Mouse (Mus musculus) heart, postnatal 0 days (tissue): ENCODE measurements around the gene Casz1. TPM values are rescaled to one million over a fixed set of nuclear protein-coding genes. Genes with fewer than 3 reads are reported as not detected.
A peak's percentile ranks its signal among the peaks of the same experiment; 100 is the strongest.

ENCODE experiments used
- ATAC-seq: fragments of 200-750 bp; cut with Nextera tagmentation; 2 replicates; pipeline ENCODE4 v1.8.0; 2017; ENCODE audit warnings: low read depth, moderate number of reproducible peaks, moderate library complexity; ENCODE audit not compliant: insufficient read depth
- DNase-seq: peaks from one replicate; pipeline ENCODE4 v3.0.0-alpha.2; 2016; ENCODE audit warnings: low spot score
- H3K27ac ChIP-seq: fragments of 300-500 bp; sonication (generic); 2 replicates; pipeline ENCODE4 v1.5.1; 2014; ENCODE audit warnings: low read depth, mild to moderate bottlenecking
- H3K27me3 ChIP-seq: fragments of 300-500 bp; sonication (generic); 2 replicates; pipeline ENCODE4 v1.6.1; 2014; ENCODE audit warnings: low read length, mixed read lengths; ENCODE audit not compliant: control insufficient read depth, insufficient read depth
- H3K36me3 ChIP-seq: fragments of 300-500 bp; sonication (generic); replicated peaks from 2 replicates; pipeline ENCODE4 v1.6.1; 2014; ENCODE audit warnings: low read length, mixed read lengths; ENCODE audit not compliant: control insufficient read depth, insufficient read depth
- H3K4me1 ChIP-seq: fragments of 300-500 bp; sonication (generic); 2 replicates; pipeline ENCODE4 v1.6.1; 2014; ENCODE audit warnings: antibody characterized with exemption; ENCODE audit not compliant: control insufficient read depth, insufficient read depth
- H3K4me2 ChIP-seq: fragments of 300-500 bp; sonication (generic); 2 replicates; pipeline ENCODE4 v1.6.1; 2014; ENCODE audit warnings: low read depth, mild to moderate bottlenecking, low read length, moderate library complexity
- H3K4me3 ChIP-seq: fragments of 300-500 bp; sonication (generic); 2 replicates; pipeline ENCODE4 v1.5.1; 2014; ENCODE audit warnings: low read depth, low read length
- H3K9ac ChIP-seq: fragments of 300-500 bp; sonication (generic); replicated peaks from 2 replicates; pipeline ENCODE4 v1.6.1; 2014; ENCODE audit warnings: low read depth, low read length, mixed read lengths
- H3K9me3 ChIP-seq: fragments of 300-500 bp; sonication (generic); replicated peaks from 2 replicates; pipeline ENCODE4 v1.6.1; 2016; ENCODE audit warnings: low read length; ENCODE audit not compliant: control insufficient read depth
- CTCF ChIP-seq: IDR thresholded peaks from 2 replicates; pipeline ENCODE4 v1.5.1; 2016; ENCODE audit warnings: antibody characterized with exemption, control low read depth, low read depth
- EP300 ChIP-seq: IDR thresholded peaks from 2 replicates; pipeline ENCODE4 v1.6.1; 2016; ENCODE audit warnings: antibody characterized with exemption, low read depth
- WGBS: fragments of 180-500 bp; shearing (Covaris S2); extraction: QIAGEN DNeasy Blood & Tissue Kit; methylation state at CpG from one replicate; pipeline ENCODE4 v1.1.7; 2014; 5-methylcytosine and 5-hydroxymethylcytosine counted together
- polyA plus RNA-seq: library from polyadenylated mRNA; unstranded; fragments of >200 nt; fragmentation: Nextera tagmentation; extraction: Ambion mirVana; gene quantifications from 2 replicates; pipeline ENCODE4 v1.2.1, GENCODE M21; 2015
- total RNA-seq: library from RNA; depleted of rRNA; stranded (reverse); fragments of >200 nt; gene quantifications from 2 replicates; pipeline ENCODE4 v1.2.3, GENCODE M21; 2014; ENCODE audit warnings: low replicate concordance

Gene Casz1
- total and polyA plus RNA-seq, 2 experiments from 2014 or later, result 16.4 to 42.6 TPM

GRCm38 (mm10) chr4:148973387-148973786 lies 169.2 kb downstream of the Casz1 start:
- H3K4me2 ChIP-seq, result no peak overlapping the region
- DNase-seq (no peak), ATAC-seq (no peak)

GRCm38 (mm10) chr4:148974833-148975232 lies 170.6 kb downstream of the Casz1 start:
- no peak for TF ChIP-seq EP300
- no peak for TF ChIP-seq CTCF
- Histone ChIP-seq H3K9me3 (no peaks in the 10 kb centered on the region), H3K9ac (no peak overlapping the region), H3K27ac (no peak overlapping the region), H3K4me3 (no peak overlapping the region), H3K4me1 (peaks cover 42% of the 10 kb centered on the region), H3K36me3 (no peaks in the 10 kb centered on the region), H3K4me2 (no peak overlapping the region), H3K27me3 (no peaks in the 10 kb centered on the region)
- ATAC-seq, result no peak
- WGBS, result 44% methylated on average over 7 of the region's 7 CpGs
- no peak for DNase-seq

More at GRCm38 (mm10) chr4:148973387-148973786, 169.2 kb downstream of the Casz1 start:
- Histone ChIP-seq H3K9ac (no peak overlapping the region), H3K9me3 (no peaks in the 10 kb centered on the region), H3K4me3 (no peak overlapping the region), H3K27me3 (no peaks in the 10 kb centered on the region), H3K36me3 (no peaks in the 10 kb centered on the region), H3K4me1 (peaks cover 35% of the 10 kb centered on the region), H3K27ac (no peak overlapping the region)
- WGBS, result 86% methylated on average over 14 of the region's 14 CpGs
- no peak for TF ChIP-seq EP300
- TF ChIP-seq CTCF, result no peak

GRCm38 (mm10) chr4:148978221-148978855 lies 174.1 kb downstream of the Casz1 start:
- H3K27me3 ChIP-seq, result no peaks in the 10 kb centered on the region
- no peak for TF ChIP-seq CTCF
- no peak overlapping the region for H3K4me3 ChIP-seq
- no peak overlapping the region for H3K4me2 ChIP-seq
- peaks cover 32% of the 10 kb centered on the region for H3K4me1 ChIP-seq
- 0 out of 2 replicates have a peak, but pooled peaks cover 2% of the 10 kb centered on the region for H3K36me3 ChIP-seq
- DNase-seq (no peak), ATAC-seq (no peak)
- no peaks in the 10 kb centered on the region for H3K9me3 ChIP-seq
- peak overlapping the region; percentile 25; the same call in 1 of the 2 replicates for H3K27ac ChIP-seq
- 62% methylated on average over 9 of the region's 9 CpGs for WGBS
- no peak overlapping the region for H3K9ac ChIP-seq

DNA sequence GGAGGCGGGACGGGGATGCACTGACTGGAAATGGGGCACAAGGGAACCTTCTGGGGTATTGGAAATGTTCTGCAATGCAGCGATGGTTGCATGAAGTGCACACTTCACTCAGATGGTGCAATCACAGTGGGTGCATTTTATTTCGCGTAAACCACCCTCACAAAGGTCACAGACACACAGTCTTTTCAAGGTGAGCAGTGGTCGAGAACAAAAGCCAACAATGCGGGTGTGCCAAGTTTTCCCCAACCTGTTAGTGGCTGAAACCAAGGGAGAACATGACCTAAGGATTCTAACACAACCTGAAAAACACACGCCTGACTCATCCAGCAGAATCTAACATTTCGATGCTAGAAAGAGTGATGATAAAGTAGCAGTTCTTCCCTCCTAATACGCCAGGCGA lies 174.7 kb downstream of the Casz1 start:
- WGBS, result 67% methylated on average over 11 of the region's 11 CpGs
- no peak for TF ChIP-seq EP300
- no peak for TF ChIP-seq CTCF
- H3K9me3 ChIP-seq, result no peaks in the 10 kb centered on the region

DNA sequence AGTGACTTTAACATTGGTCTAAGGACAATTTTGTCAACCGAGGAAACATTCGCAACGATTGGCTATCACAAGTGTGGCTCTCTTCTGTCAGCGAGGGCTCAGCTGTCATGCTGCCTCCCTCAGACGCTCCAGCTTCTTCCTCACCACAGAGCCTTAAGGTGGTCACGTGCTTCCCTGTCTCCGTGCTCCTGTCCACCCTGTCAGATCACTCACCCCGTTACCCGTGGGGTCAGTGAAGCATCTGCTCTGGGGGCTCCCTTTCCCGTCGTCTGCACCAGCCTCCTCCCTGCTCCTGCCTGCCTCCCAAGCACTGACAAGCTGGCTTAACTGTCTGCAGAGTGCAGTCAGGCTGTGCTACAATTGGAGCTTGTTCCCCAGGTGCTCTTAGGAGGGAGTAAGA lies 175.6 kb downstream of the Casz1 start:
- TF ChIP-seq CTCF, result no peak
- TF ChIP-seq EP300, result no peak
- H3K4me1 ChIP-seq, result peaks cover 32% of the 10 kb centered on the region
- H3K36me3 ChIP-seq, result peaks cover 10% of the 10 kb centered on the region; the same call in 1 of the 2 replicates
- no peak overlapping the region for H3K27ac ChIP-seq
- no peak overlapping the region for H3K4me2 ChIP-seq
- no peaks in the 10 kb centered on the region for H3K27me3 ChIP-seq
- H3K4me3 ChIP-seq, result no peak overlapping the region
- no peaks in the 10 kb centered on the region for H3K9me3 ChIP-seq
- ATAC-seq, result no peak
- no peak for DNase-seq
- H3K9ac ChIP-seq, result no peak overlapping the region
- 56% methylated on average over 11 of the region's 11 CpGs for WGBS

More for the DNA sequence above, 174.7 kb downstream of the Casz1 start:
- Histone ChIP-seq H3K27ac (0 out of 2 replicates have a peak overlapping the region, but pooled peaks have one; percentile 25), H3K36me3 (peaks cover 6% of the 10 kb centered on the region; the same call in 1 of the 2 replicates), H3K4me1 (peaks cover 32% of the 10 kb centered on the region), H3K9ac (no peak overlapping the region), H3K4me3 (no peak overlapping the region), H3K27me3 (no peaks in the 10 kb centered on the region), H3K4me2 (no peak overlapping the region)
- ATAC-seq (no peak), DNase-seq (no peak)

DNA sequence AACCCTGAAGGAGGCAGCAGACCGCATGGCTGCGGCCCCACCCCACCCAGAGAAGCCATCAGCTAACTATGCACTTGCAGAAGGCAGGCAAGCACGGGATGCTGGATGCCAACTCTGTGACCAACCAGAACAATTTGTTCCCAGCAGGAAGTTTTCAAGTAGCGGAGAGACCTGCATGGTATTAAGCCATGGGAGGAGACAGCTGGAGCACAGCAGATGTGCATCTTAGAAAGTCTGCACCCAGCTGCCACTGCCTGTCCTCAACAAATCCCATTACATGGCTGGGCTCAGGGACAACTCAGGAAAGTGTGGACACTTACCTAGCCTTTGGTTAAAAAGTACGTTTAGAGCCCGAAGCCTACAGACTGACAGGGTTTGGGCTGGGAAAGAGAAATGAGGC lies 178.0 kb downstream of the Casz1 start:
- H3K4me1 ChIP-seq, result peaks cover 30% of the 10 kb centered on the region
- no peaks in the 10 kb centered on the region for H3K27me3 ChIP-seq
- DNase-seq (no peak), ATAC-seq (peak; percentile 45; the same call in 1 of the 2 replicates)
- WGBS, result 65% methylated on average over 6 of the region's 6 CpGs
- no peak overlapping the region for H3K27ac ChIP-seq
- H3K4me3 ChIP-seq, result no peak overlapping the region
- TF ChIP-seq CTCF, result no peak
- TF ChIP-seq EP300, result peak; percentile 33; the same call in 1 of the 2 replicates
- H3K4me2 ChIP-seq, result no peak overlapping the region
- no peak overlapping the region for H3K9ac ChIP-seq
- H3K36me3 ChIP-seq, result peaks cover 10% of the 10 kb centered on the region; the same call in 1 of the 2 replicates
- no peaks in the 10 kb centered on the region for H3K9me3 ChIP-seq
